Mouse (Mus musculus): ENCODE measurements around the gene Gal. TPM values are rescaled to one million over a fixed set of nuclear protein-coding genes. Genes with fewer than 3 reads are reported as not detected.

Gal gene
- polyA plus RNA-seq, 1 experiment from 2014 or later = 38.7 TPM

GRCm38 (mm10) chr19:3450714-3451113, 36.4 kb upstream of the Gal start:
- ATAC-seq = no peak
- TF ChIP-seq CTCF (IDR thresholded peaks at IDR 0.05; ENCODE audit: low read depth) = no peak
- H3K9ac ChIP-seq (ENCODE audit: low read depth, low read length) = no peak overlapping the region

GRCm38 (mm10) chr19:3449248-3449647, 34.9 kb upstream of the Gal start:
- TF ChIP-seq CTCF (IDR thresholded peaks at IDR 0.05; ENCODE audit: low read depth) = no peak
- Histone ChIP-seq H3K4me1 (replicated peaks; ENCODE audit: control insufficient read depth, insufficient read depth, low read length) (no peaks in the 10 kb centered on the region), H3K36me3 (ENCODE audit: control insufficient read depth, insufficient read depth) (peaks cover 9% of the 10 kb centered on the region), H3K4me3 (ENCODE audit: low read depth, low read length) (no peak overlapping the region), H3K27me3 (replicated peaks; ENCODE audit: control insufficient read depth, insufficient read depth, low read length) (no peaks in the 10 kb centered on the region), H3K9ac (ENCODE audit: low read depth, low read length) (no peak overlapping the region), H3K4me2 (replicated peaks; ENCODE audit: low read depth) (no peak overlapping the region), H3K9me3 (ENCODE audit: control insufficient read depth) (no peaks in the 10 kb centered on the region), H3K27ac (ENCODE audit: low read depth, low read length) (no peak overlapping the region; the same call in 1 of the 2 replicates)
- peak; percentile 60 for ATAC-seq
- 60% methylated on average over 3 of the region's 3 CpGs for WGBS

More at GRCm38 (mm10) chr19:3450714-3451113, 36.4 kb upstream of the Gal start:
- Histone ChIP-seq H3K4me2 (replicated peaks; ENCODE audit: low read depth) (no peak overlapping the region), H3K4me3 (ENCODE audit: low read depth, low read length) (no peak overlapping the region), H3K27ac (ENCODE audit: low read depth, low read length) (no peak overlapping the region), H3K4me1 (replicated peaks; ENCODE audit: control insufficient read depth, insufficient read depth, low read length) (no peaks in the 10 kb centered on the region), H3K36me3 (ENCODE audit: control insufficient read depth, insufficient read depth) (peaks cover 18% of the 10 kb centered on the region), H3K9me3 (ENCODE audit: control insufficient read depth) (no peaks in the 10 kb centered on the region), H3K27me3 (replicated peaks; ENCODE audit: control insufficient read depth, insufficient read depth, low read length) (no peaks in the 10 kb centered on the region)
- 90% methylated on average over 3 of the region's 3 CpGs for WGBS

GRCm38 (mm10) chr19:3447348-3447747, 33.0 kb upstream of the Gal start:
- Histone ChIP-seq H3K4me2 (replicated peaks; ENCODE audit: low read depth) (no peak overlapping the region), H3K4me1 (replicated peaks; ENCODE audit: control insufficient read depth, insufficient read depth, low read length) (no peaks in the 10 kb centered on the region), H3K36me3 (ENCODE audit: control insufficient read depth, insufficient read depth) (no peaks in the 10 kb centered on the region), H3K27me3 (replicated peaks; ENCODE audit: control insufficient read depth, insufficient read depth, low read length) (no peaks in the 10 kb centered on the region), H3K27ac (ENCODE audit: low read depth, low read length) (no peak overlapping the region), H3K4me3 (ENCODE audit: low read depth, low read length) (no peak overlapping the region), H3K9ac (ENCODE audit: low read depth, low read length) (no peak overlapping the region), H3K9me3 (ENCODE audit: control insufficient read depth) (no peaks in the 10 kb centered on the region)
- ATAC-seq = no peak
- 67% methylated on average over 3 of the region's 3 CpGs for WGBS
- peak; percentile 38; the same call in 1 of the 2 replicates for TF ChIP-seq CTCF (IDR thresholded peaks at IDR 0.05; ENCODE audit: low read depth)

- ATAC-seq = no peak
- H3K27ac ChIP-seq (ENCODE audit: low read depth, low read length) = no peak overlapping the region
- H3K4me3 ChIP-seq (ENCODE audit: low read depth, low read length) = no peak overlapping the region
- H3K36me3 ChIP-seq (ENCODE audit: control insufficient read depth, insufficient read depth) = no peaks in the 10 kb centered on the region
- no peak overlapping the region for H3K4me2 ChIP-seq (replicated peaks; ENCODE audit: low read depth)
- no peaks in the 10 kb centered on the region for H3K27me3 ChIP-seq (replicated peaks; ENCODE audit: control insufficient read depth, insufficient read depth, low read length)
- no peaks in the 10 kb centered on the region for H3K9me3 ChIP-seq (ENCODE audit: control insufficient read depth)
- H3K9ac ChIP-seq (ENCODE audit: low read depth, low read length) = no peak overlapping the region
- no peak for TF ChIP-seq CTCF (IDR thresholded peaks at IDR 0.05; ENCODE audit: low read depth)
- no peaks in the 10 kb centered on the region for H3K4me1 ChIP-seq (replicated peaks; ENCODE audit: control insufficient read depth, insufficient read depth, low read length)
- 78% methylated on average over 10 of the region's 10 CpGs for WGBS
These were observed 26.7 kb upstream of the Gal start for GRCm38 (mm10) chr19:3441092-3441491.

GRCm38 (mm10) chr19:3440667-3441066, 26.3 kb upstream of the Gal start:
- ATAC-seq = no peak
- WGBS = 77% methylated on average over 5 of the region's 5 CpGs
- H3K9me3 ChIP-seq (ENCODE audit: control insufficient read depth) = no peaks in the 10 kb centered on the region
- H3K27ac ChIP-seq (ENCODE audit: low read depth, low read length) = no peak overlapping the region
- no peak overlapping the region for H3K9ac ChIP-seq (ENCODE audit: low read depth, low read length)
- H3K36me3 ChIP-seq (ENCODE audit: control insufficient read depth, insufficient read depth) = no peaks in the 10 kb centered on the region
- no peak for TF ChIP-seq CTCF (IDR thresholded peaks at IDR 0.05; ENCODE audit: low read depth)
- no peak overlapping the region for H3K4me3 ChIP-seq (ENCODE audit: low read depth, low read length)
- no peak overlapping the region for H3K4me2 ChIP-seq (replicated peaks; ENCODE audit: low read depth)
- H3K4me1 ChIP-seq (replicated peaks; ENCODE audit: control insufficient read depth, insufficient read depth, low read length) = no peaks in the 10 kb centered on the region
- H3K27me3 ChIP-seq (replicated peaks; ENCODE audit: control insufficient read depth, insufficient read depth, low read length) = no peaks in the 10 kb centered on the region

- TF ChIP-seq CTCF (IDR thresholded peaks at IDR 0.05; ENCODE audit: low read depth) = peak; percentile 64
- H3K9me3 ChIP-seq (ENCODE audit: control insufficient read depth) = no peaks in the 10 kb centered on the region
- H3K4me3 ChIP-seq (ENCODE audit: low read depth, low read length) = no peak overlapping the region
- H3K27me3 ChIP-seq (replicated peaks; ENCODE audit: control insufficient read depth, insufficient read depth, low read length) = no peaks in the 10 kb centered on the region
- H3K36me3 ChIP-seq (ENCODE audit: control insufficient read depth, insufficient read depth) = no peaks in the 10 kb centered on the region
- no peak for ATAC-seq
- 63% methylated on average over 5 of the region's 5 CpGs for WGBS
- H3K27ac ChIP-seq (ENCODE audit: low read depth, low read length) = no peak overlapping the region
- no peak overlapping the region for H3K4me2 ChIP-seq (replicated peaks; ENCODE audit: low read depth)
- H3K4me1 ChIP-seq (replicated peaks; ENCODE audit: control insufficient read depth, insufficient read depth, low read length) = no peaks in the 10 kb centered on the region
- no peak overlapping the region for H3K9ac ChIP-seq (ENCODE audit: low read depth, low read length)
These were observed 23.6 kb upstream of the Gal start for GRCm38 (mm10) chr19:3437980-3438379.

GRCm38 (mm10) chr19:3436840-3437239, 22.5 kb upstream of the Gal start:
- H3K4me3 ChIP-seq (ENCODE audit: low read depth, low read length) = no peak overlapping the region
- WGBS = 58% methylated on average over 9 of the region's 9 CpGs
- peak; percentile 73 for TF ChIP-seq CTCF (IDR thresholded peaks at IDR 0.05; ENCODE audit: low read depth)
- no peaks in the 10 kb centered on the region for H3K27me3 ChIP-seq (replicated peaks; ENCODE audit: control insufficient read depth, insufficient read depth, low read length)
- no peaks in the 10 kb centered on the region for H3K36me3 ChIP-seq (ENCODE audit: control insufficient read depth, insufficient read depth)
- no peaks in the 10 kb centered on the region for H3K4me1 ChIP-seq (replicated peaks; ENCODE audit: control insufficient read depth, insufficient read depth, low read length)
- peak; percentile 36 for ATAC-seq
- no peak overlapping the region for H3K27ac ChIP-seq (ENCODE audit: low read depth, low read length)
- H3K9ac ChIP-seq (ENCODE audit: low read depth, low read length) = no peak overlapping the region
- H3K4me2 ChIP-seq (replicated peaks; ENCODE audit: low read depth) = no peak overlapping the region
- H3K9me3 ChIP-seq (ENCODE audit: control insufficient read depth) = no peaks in the 10 kb centered on the region
